Mouse (Mus musculus) adrenal gland, adult 18-20 months (tissue): ENCODE data around the gene Zfp770. TPM values are rescaled to one million over a fixed set of nuclear protein-coding genes. Genes with fewer than 3 reads are reported as not detected.
"Not testable (repeated sequence)": the region's sequence is repeated elsewhere in the genome, so short reads cannot be mapped to it uniquely, and the experiment has no call there.

Experiments
- DNase-seq, 2 experiments: peaks; one replicate each; pipeline ENCODE4 v3.0.0; 2021 to 2022; ENCODE audit warnings: low spot score in 2 of 2
- long read RNA-seq, 2 experiments: library from polyadenylated mRNA; stranded (forward); transcript quantifications; one replicate each; pipeline ENCODE4 v2.0.0; 2021
- total RNA-seq, 2 experiments: library from RNA; stranded (reverse); gene quantifications; 1 replicate in 1 of 2; 2 replicates in 1 of 2; pipeline ENCODE4 v1.2.3; 2021

The Zfp770 gene
- 10 to 100 TPM; 11.3 to 11.6 TPM for total RNA-seq
- long read RNA-seq, experiment 1, full-length matches to known transcripts: 2 of 4 reads
- long read RNA-seq, experiment 1, partial matches to known transcripts: 0 of 4 reads
- long read RNA-seq, experiment 1, other reads (novel, unspliced or antisense): 2 of 4 reads
- long read RNA-seq, experiment 2, full-length matches to known transcripts: 2 of 2 reads
- long read RNA-seq, experiment 2, partial matches to known transcripts: 0 of 2 reads
- long read RNA-seq, experiment 2, other reads (novel, unspliced or antisense): 0 of 2 reads

- DNase-seq: peak; percentile 76 to 77
Measured at GRCm38 (mm10) chr2:114200932-114201559, at the start of gene Zfp770. Zfp770 (minus strand) TSS chr2:114201469.

DNA sequence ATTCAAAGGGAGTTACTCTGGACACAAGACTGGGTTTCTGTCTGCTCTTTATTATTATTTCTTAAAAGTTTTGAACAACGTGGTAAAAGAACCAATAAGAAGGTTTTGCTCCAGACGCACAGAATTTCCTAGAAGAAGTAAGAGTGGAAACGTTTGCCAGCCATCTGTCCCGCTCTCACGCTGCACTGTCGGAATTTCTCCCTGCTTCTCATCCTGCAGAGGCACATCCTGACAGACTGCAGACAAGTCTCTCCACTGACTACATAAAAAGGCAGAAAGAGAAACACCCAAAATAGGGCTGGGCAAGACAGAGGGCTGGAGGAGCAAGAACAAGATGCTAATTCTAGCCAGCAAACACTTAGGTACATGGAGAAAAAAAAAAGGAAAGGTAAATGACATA is 48.2 kb upstream of the Zfp770 start:
- DNase-seq: no peak

- DNase-seq: no peak
Measured at GRCm38 (mm10) chr2:114237639-114238038, 36.4 kb upstream of the Zfp770 start.

DNA sequence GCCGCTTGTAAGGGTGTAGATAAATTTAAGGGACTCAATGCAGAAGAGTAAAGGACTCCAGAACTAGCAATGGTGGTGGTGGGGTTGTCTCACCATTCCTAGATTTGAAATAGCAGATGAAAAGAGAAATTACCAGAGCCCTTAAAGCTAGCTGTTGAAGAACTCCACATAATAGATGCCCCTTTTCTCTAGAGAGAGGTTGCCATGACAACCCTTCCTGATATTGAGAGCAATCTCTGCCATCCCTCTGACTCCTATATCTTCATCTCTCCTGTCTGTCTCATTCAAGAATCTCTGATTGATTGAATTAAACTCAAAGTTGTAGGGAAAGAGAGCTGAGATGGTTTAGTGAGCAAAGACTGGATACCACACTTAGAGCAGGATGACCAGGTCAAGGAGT is 35.3 kb upstream of the Zfp770 start:
- no peak for DNase-seq

GRCm38 (mm10) chr2:114235584-114235983 is 34.3 kb upstream of the Zfp770 start:
- DNase-seq: no peak

DNA sequence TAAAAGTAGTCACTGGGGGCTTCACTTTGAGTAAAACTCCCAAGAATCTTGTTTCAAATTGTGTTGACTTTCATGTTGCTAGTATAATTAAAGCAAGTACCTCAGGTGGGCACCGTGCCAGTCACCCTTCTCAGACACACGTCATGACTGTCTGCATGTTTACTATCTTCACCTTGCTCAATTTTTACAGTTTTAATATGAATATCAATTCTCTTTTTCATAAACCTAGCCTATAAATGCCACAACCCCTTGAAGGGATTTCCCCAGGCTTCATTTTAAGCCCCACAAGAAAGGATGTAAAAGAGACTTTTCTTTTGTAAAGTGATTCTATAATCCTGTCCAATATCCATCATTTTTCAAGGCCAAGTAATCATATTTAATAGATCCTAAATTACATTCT is 30.0 kb upstream of the Zfp770 start:
- DNase-seq: no peak

DNA sequence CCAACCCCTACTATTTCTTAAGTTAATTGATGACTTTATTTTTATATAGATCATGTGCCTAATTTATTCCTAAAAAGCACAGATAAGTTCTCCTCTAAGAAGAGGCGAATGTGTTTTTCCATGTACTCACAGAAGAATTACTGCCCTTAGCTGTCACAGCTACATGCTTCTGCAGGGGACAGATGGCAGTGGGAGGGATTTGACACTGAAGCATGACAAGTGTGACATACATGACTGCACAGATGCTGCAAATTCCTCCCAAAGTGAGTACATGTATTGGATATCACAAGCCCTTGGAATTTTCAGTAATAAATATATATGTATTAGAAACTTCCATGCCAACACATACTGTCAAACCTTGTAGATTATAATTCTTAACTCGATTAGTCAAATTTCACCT is 27.4 kb upstream of the Zfp770 start:
- DNase-seq: no peak

- DNase-seq: no peak
Measured at GRCm38 (mm10) chr2:114205036-114205435, 3.8 kb upstream of the Zfp770 start.

DNA sequence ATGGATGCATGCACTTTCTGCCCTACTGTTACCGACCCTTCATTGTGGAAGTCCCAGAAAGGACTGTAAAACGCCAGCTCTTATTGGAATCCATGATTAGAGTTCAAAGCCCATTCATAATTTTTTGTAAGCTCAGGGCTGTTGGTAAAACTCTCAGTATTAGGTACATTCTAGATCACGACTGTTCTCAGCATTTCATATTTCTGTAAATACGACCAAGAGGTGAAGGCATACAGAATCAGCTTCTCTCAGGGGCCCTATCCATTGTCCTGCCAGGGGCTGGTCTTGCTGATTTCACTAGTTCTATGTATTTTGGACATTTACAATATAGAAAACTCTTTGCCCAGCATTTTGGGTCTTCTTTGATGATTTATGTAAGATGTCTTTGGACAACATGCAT is 305 bp upstream of the Zfp770 start:
- DNase-seq: no peak

DNA sequence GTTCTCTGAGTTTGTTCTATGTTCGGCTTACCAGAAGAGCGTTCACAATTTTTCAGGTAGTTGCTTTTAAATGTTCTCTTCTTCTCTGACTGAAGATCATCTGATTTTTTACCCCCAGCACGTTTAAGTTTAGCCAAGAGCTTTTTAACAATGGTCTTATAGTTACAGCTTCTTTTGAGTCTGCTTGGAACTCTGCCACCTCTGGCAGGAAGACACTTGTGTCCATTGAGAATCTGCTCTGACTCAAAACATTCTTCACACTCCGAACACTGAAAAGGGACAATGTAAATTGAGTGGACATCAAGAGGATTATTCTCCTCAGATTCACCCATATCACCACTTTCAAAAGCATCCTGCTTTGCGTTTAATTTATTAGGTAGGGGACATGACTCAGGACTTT is 4.8 kb downstream of the Zfp770 start:
- DNase-seq: no peak

DNA sequence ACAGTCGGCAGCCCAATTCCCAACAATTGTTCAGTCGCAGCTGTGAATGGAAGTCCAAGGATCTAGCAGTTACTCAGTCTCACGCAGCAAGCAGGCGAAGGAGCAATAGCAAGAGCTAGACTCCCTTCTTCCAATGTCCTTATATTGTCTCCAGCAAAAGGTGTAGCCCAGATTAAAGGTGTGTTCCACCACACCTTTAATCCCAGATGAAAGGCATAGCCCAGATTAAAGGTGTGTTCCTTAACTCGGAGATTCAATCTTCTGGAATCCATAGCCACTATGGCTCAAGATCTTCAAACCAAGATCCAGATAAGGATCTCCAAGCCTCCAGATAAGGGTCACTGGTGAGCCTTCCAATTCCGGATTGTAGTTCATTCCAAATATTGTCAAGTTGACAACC is 14.3 kb downstream of the Zfp770 start, which contains the start of gene Aqr:
Aqr (minus strand) TSS at position 101 of the 400 bp plus-strand sequence.
- not testable (repeated sequence) for DNase-seq

- no peak for DNase-seq
Measured at GRCm38 (mm10) chr2:114177802-114178733, 23.2 kb downstream of the Zfp770 start.

- peak; percentile 63 to 68 for DNase-seq
Measured at GRCm38 (mm10) chr2:114174651-114175484, 26.4 kb downstream of the Zfp770 start.

- DNase-seq: no peak
Measured at GRCm38 (mm10) chr2:114173248-114173647, 28.0 kb downstream of the Zfp770 start.

GRCm38 (mm10) chr2:114167837-114168236 is 33.4 kb downstream of the Zfp770 start:
- DNase-seq: no peak

DNA sequence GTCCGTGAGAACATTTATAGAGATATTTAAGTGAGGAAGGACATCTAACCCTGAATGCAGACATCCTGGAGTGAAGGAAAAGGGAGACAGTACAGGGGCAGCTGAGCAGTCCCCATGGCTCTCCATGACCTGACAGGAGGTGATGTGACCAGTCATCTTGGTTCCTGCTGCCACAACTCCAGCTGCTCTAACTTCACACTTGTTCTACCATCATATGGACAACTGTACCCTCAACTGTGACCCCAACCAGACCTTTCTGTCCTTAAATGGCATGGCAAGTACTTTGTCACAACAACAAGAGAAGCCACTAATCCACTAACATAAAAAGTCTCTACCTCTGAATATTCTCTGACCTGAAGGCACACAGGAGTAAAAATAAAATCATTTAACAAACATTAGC is 39.3 kb downstream of the Zfp770 start:
- no peak for DNase-seq

DNA sequence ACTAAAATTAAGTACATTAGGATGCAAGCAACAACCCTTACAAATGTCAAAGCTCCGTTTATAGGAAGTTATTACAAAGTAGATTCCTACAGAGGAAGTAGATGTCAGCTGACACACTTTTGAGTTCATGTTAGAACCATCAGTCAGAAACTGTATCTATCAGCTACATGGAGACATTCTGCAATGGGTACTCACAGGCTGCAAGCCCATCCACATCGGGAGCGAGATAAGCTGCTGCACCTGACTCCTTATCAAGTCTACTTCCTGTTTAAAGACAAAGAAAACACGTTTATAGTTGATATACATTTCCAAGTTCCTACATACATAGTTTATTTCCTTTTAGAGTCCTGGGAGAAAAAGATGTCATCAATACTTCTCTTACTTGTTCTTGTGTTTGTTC is 43.9 kb downstream of the Zfp770 start:
- DNase-seq: no peak

GRCm38 (mm10) chr2:114156639-114157038 is 44.6 kb downstream of the Zfp770 start:
- no peak for DNase-seq

DNA sequence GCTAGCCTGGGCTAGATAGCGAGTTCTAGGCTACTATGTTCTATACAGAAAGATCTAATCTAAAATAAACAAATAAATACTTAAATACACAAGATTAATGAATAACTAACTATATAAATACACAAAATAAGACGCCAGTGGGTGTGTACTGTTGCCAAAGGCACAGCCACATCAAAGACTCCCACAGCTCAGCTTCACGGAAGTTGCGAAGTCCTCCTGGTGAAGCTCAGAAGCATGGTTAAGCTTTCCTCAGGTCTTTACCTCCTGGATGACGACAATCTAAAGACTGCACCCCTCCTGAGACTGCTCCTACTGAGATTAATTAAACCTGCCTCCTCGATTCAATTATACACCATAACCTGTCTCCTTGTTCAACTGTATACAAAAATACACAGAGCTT is 48.0 kb downstream of the Zfp770 start:
- no peak for DNase-seq

DNA sequence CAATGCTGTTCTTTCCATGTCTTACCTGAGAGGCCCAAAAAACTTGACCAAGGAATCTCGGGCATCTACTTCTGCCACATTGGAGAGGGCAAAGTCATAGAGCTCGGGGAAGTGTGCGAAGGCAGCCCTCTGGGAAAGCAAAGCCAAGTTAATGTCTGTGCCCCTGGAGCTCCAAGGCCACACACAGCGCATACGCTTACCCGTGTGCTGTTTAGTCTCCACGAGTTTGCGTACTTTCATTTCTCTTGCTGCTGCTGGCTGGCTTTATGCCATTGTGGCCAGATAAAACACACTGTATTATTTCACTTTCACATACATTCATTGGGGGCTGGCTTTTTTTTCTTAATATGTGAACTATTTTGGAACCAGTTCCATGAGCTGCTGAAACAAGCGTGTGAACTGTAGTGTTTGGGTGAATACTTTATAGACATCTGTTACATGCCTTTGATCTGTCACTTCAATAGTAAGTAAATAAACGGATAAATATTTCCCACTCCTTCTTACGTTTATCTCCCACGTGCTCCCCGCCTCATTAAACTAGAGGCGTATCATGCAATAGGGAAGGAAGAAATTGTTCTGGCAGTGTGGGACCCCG is 54.3 kb downstream of the Zfp770 start:
- no peak for DNase-seq
